Mouse (Mus musculus) small intestine, adult 2 months (tissue): ENCODE measurements around the gene Zkscan1. TPM values are rescaled to one million over a fixed set of nuclear protein-coding genes. Genes with fewer than 3 reads are reported as not detected.

Experiments used
- H3K27ac ChIP-seq: fragments of 200-500 bp; 2 replicates; pipeline ENCODE4 v1.5.1; 2012; ENCODE audit warnings: low read depth, low read length, control low read depth, inconsistent platforms; ENCODE audit not compliant: insufficient read depth
- H3K27me3 ChIP-seq: fragments of 200-500 bp; 2 replicates; pipeline ENCODE4 v1.6.1; 2012; ENCODE audit warnings: mild to moderate bottlenecking, moderate library complexity, low read length, inconsistent platforms; ENCODE audit not compliant: control insufficient read depth, insufficient read depth
- H3K36me3 ChIP-seq: fragments of 200-500 bp; 2 replicates; pipeline ENCODE4 v1.6.1; 2012; ENCODE audit warnings: mild to moderate bottlenecking, low read length, control low read depth, inconsistent platforms; ENCODE audit not compliant: control insufficient read depth, insufficient read depth
- H3K4me1 ChIP-seq: fragments of 200-500 bp; 2 replicates; pipeline ENCODE4 v1.6.1; 2012; ENCODE audit warnings: low read length, inconsistent platforms, mixed read lengths; ENCODE audit not compliant: control insufficient read depth, insufficient read depth, insufficient read length
- H3K4me3 ChIP-seq: fragments of 200-500 bp; 2 replicates; pipeline ENCODE4 v1.5.1; 2012; ENCODE audit warnings: low read depth, mild to moderate bottlenecking, control low read depth, inconsistent platforms, low read length, moderate library complexity
- CTCF ChIP-seq: fragments of 200-500 bp; IDR thresholded peaks from 2 replicates; pipeline ENCODE4 v1.5.1; 2012; ENCODE audit warnings: low read depth, mild to moderate bottlenecking, control low read depth, inconsistent platforms, low read length, moderate library complexity, mixed read lengths; ENCODE audit not compliant: insufficient replicate concordance, insufficient read length; ENCODE audit errors: extremely low read depth
- POLR2A ChIP-seq: fragments of 200-500 bp; IDR thresholded peaks from 2 replicates; pipeline ENCODE4 v1.6.1; 2012; ENCODE audit warnings: low read depth, mild to moderate bottlenecking, control low read depth, inconsistent platforms, low read length, moderate library complexity
- WGBS: fragments of 180-500 bp; shearing (Covaris S2); methylation state at CpG from one replicate; pipeline ENCODE4 v1.1.7; 2018; 5-methylcytosine and 5-hydroxymethylcytosine counted together
- polyA plus RNA-seq: library from polyadenylated mRNA; depleted of rRNA; stranded (reverse); fragments of >200 nt; gene quantifications from 2 replicates; pipeline ENCODE4 v1.2.3, GENCODE M21; 2012

Gene Zkscan1
- polyA plus RNA-seq, 1 experiment = 1.4 TPM

DNA sequence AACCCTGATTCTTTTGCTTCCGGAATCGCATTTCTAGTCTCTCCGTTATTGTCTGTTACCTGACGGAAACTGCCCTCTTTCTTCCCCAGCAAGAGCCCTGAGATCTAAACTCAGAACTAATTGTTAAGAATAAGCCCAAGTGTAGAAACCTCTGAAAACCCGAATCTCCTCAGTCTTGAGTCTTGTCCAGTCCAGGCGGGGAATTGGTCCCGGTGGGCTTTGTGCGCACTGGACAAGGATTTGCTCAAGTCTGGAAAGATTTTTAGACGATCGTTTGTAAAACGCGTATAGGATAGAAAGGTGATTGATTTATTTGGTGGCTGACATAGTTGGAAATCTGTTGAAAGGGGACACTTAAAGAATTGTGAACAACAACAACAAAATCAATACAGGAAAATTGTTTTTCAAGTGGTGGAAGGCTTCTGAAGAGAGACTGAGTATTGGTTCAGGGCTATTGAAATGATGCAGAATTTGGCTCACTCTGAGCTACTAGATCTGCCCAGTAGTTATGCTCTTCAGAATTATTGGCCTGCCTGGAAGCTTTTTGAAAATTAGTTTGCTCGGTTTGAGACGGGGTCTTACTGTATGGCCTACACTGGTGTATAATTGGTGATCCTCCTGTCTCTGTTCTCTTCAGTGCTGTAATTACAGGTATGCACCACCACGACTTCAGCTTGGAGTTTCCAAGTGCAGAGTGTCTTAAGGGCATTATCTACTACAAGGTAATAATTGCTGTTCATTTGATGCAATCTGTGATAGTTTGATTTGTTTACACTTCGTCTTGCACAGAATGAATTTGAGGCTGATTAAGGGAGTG is 32.5 kb downstream of the Zkscan1 start:
- Histone ChIP-seq H3K4me3 (peak overlapping the region; percentile 99), H3K27ac (peak overlapping the region; percentile 92), H3K27me3 (no peaks in the 10 kb centered on the region), H3K36me3 (no peaks in the 10 kb centered on the region; the same call in 1 of the 2 replicates), H3K4me1 (no peaks in the 10 kb centered on the region; the same call in 1 of the 2 replicates)
- WGBS = 2% methylated on average over 16 of the region's 16 CpGs
- TF ChIP-seq CTCF (no peak), POLR2A (no peak)

DNA sequence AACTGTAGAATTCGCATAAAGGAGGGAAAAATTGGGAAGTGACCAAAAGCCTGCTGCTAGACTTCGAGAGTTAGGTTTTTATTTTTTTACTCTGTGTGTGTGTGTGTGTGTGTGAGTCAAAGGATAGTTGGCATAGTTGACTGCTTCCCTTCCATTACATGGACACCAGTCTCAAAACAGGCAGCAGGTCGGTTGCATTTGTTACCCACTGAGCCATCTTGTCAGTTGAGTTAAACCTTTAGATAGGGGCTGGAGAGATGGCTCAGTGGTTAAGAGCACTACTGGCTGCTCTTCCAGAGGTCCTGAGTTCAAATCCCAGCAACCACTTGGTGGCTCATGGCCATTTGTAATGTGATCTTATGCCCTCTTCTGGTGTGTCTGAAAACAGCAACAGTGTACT is 33.2 kb downstream of the Zkscan1 start:
- no peaks in the 10 kb centered on the region for H3K27me3 ChIP-seq
- no peaks in the 10 kb centered on the region; the same call in 1 of the 2 replicates for H3K4me1 ChIP-seq
- TF ChIP-seq POLR2A = no peak
- no peak for TF ChIP-seq CTCF
- 36% methylated on average over 3 of the region's 3 CpGs for WGBS
- no peak overlapping the region for H3K4me3 ChIP-seq
- H3K27ac ChIP-seq = no peak overlapping the region
- H3K36me3 ChIP-seq = peaks cover 1% of the 10 kb centered on the region

DNA sequence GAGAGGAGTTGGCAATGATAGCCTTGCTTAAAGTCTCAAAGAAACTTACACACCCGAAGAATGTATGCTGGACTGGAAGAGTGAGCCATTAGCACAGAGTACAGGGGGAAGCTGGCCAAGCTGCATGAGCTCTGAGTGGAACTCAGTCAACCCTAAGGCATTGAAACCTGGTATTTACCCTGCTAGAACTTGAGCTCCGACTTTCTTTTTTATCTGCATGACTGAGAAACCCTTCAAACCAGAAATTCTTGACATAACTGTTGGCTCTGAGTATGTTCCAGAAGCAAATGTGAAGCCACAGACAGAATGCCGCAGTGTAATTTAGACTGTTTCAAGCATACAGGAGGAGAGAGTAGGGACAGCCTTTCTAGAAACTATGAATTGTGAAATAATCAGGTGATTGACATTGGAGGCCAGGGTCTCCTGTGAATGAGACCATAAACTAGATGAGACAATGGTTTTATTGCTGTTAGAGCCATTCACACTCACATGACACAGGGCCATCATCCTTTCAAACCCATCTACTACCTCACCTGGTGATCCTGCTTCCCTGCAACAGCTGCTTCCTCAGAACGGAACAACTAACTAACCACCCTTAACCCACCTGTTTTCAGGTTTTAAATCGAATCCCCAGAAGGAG is 47.7 kb downstream of the Zkscan1 start:
- TF ChIP-seq POLR2A (no peak), CTCF (no peak)
- Histone ChIP-seq H3K4me3 (no peak overlapping the region), H3K27me3 (no peaks in the 10 kb centered on the region), H3K36me3 (peaks cover 51% of the 10 kb centered on the region), H3K4me1 (no peaks in the 10 kb centered on the region), H3K27ac (no peak overlapping the region)
- 77% methylated on average over 5 of the region's 5 CpGs for WGBS

DNA sequence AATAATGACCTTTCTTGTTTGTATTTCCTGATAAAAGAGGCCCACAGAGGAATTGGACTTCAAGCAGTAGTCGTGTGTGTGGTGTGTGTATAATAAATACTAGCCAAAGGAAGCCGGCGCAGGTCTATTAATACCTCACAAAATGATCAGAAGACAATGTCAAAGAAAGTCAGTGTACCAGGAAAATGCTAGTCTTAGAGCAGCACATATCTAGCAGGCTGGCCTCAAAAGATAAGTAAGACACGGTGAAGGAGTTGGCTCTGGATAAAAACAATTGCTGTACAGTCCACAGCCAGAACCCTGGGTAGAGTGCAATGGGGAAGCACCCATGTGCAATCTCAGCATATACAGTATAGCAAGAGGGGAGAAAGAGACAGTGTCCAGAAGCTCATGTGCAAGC is 52.4 kb downstream of the Zkscan1 start:
- Histone ChIP-seq H3K4me3 (no peak overlapping the region), H3K27me3 (no peaks in the 10 kb centered on the region), H3K27ac (no peak overlapping the region), H3K36me3 (peaks cover 25% of the 10 kb centered on the region), H3K4me1 (no peaks in the 10 kb centered on the region)
- WGBS = 15% methylated on average over 4 of the region's 4 CpGs
- TF ChIP-seq CTCF (no peak), POLR2A (no peak)

DNA sequence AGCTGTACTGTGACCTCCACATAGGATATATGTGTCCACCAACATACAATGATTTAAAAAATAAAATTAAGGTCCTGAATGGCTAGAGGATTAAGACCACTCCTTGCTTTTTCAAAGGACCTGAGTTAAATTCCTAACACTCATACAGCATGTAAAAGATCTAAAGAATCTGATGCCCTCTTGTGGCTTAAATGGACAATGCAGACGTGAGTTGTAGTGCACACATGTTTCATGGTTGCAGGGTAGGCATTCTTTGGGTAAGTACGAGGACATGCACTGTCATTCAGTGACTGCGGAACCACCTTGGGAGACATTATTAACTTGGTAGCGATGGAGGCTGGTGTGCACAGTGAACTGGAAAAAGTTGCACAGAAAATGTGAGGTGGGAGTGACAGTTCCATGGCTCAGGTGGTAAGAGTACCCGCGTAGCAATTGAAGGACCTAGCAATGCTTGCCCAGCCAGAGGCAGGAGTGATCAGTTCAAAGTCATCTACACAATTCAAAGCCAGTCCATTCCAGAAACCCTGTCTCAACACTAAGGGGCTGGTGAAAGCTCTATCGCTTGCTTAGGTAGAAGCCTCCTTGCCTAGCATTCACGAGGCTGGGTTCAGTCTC is 53.2 kb downstream of the Zkscan1 start:
- no peak overlapping the region for H3K4me3 ChIP-seq
- peaks cover 17% of the 10 kb centered on the region for H3K36me3 ChIP-seq
- no peaks in the 10 kb centered on the region for H3K27me3 ChIP-seq
- 54% methylated on average over 8 of the region's 8 CpGs for WGBS
- H3K27ac ChIP-seq = no peak overlapping the region
- TF ChIP-seq POLR2A (no peak), CTCF (no peak)
- H3K4me1 ChIP-seq = no peaks in the 10 kb centered on the region

DNA sequence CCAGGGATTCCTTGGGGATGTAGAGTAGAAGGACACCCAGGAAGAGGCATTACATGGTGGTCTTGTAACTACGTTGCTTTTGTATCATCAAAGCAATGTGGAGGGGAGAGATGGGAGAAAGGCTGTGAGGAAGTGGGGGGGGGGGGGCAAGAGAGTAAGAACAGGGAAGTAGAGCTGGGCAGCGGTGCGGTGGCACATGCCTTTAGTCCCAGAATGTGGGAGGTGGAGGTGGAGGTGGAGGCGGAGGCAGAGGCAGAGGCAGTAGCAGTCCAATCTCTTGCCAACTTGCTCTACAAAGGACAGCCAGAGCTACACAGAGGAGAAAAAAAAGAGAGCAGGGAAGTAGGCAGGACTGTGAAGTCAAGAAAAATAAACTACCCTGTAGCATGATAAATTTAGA is 53.7 kb downstream of the Zkscan1 start:
- H3K36me3 ChIP-seq = peaks cover 12% of the 10 kb centered on the region
- H3K4me3 ChIP-seq = no peak overlapping the region
- H3K4me1 ChIP-seq = no peaks in the 10 kb centered on the region
- TF ChIP-seq POLR2A (no peak), CTCF (no peak)
- no peak overlapping the region for H3K27ac ChIP-seq
- H3K27me3 ChIP-seq = no peaks in the 10 kb centered on the region
- 68% methylated on average over 4 of the region's 4 CpGs for WGBS

DNA sequence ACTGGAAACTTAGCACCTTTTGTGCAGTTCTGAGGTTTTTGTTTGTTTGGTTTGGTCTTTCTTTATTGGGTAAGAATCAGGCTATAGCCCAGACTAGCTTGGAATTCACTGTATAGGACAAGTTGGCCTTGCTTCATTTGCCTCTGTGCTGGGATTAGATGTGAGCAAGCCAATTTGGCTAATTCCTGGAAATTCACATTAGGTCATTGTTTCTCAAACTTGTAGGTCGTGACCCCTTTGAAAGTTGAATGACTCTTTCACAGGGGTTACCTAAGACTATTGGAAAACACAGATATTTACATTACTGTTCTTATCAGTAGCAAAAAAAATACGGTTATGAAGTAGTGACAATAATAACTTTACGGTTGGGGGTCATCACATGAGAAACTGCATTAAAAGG is 69.5 kb downstream of the Zkscan1 start:
- H3K36me3 ChIP-seq = peaks cover 21% of the 10 kb centered on the region
- H3K27me3 ChIP-seq = no peaks in the 10 kb centered on the region
- peaks cover 3% of the 10 kb centered on the region; the same call in 1 of the 2 replicates for H3K4me1 ChIP-seq
- no peak overlapping the region for H3K4me3 ChIP-seq
- WGBS = 39% methylated on average over 3 of the region's 3 CpGs
- no peak for TF ChIP-seq POLR2A
- no peak overlapping the region for H3K27ac ChIP-seq
